Mouse (Mus musculus): ENCODE results near the gene Fpgs.

Fpgs gene

GRCm38 (mm10) chr2:32712934-32713817 lies 9.2 kb upstream of the Fpgs start, which contains the start of gene Cdk9:
Cdk9 (minus strand) TSS chr2:32713076.
- ChIA-PET CTCF (interaction anchor here (0.6 to 2.8 kb wide), 21 partner anchors 14 to 1213 kb away, joined by 3 to 12 read pairs (median 4); partner anchors contain the start of gene Tor2a (in 2 of the 4)), POLR2A (interaction anchor here (0.7 to 16.1 kb wide), 44 partner anchors 9 to 269 kb away, joined by 3 to 214 read pairs (median 4); partner anchors contain the start of genes Fpgs (in 2 of the 4), Tor2a (in 2 of the 4), Dpm2 (in 1 of the 4) and Lrsam1 (in 1 of the 4))

- ChIA-PET CTCF (interaction anchor here in 3 of 4 experiments (0.7 to 2.8 kb wide), 14 partner anchors 15 to 216 kb away, joined by 3 to 12 read pairs (median 4); partner anchors contain the start of gene Tor2a (in 2 of the 3)), POLR2A (interaction anchor here (0.7 to 16.1 kb wide), 40 partner anchors 8 to 311 kb away, joined by 3 to 214 read pairs (median 4); partner anchors contain the start of genes Fpgs (in 2 of the 4), Tor2a (in 2 of the 4), Dpm2 (in 1 of the 4) and Lrsam1 (in 1 of the 4))
Observed at GRCm38 (mm10) chr2:32712586-32712933, 8.6 kb upstream of the Fpgs start.

- POLR2A ChIA-PET = interaction anchor here (0.7 to 16.1 kb wide), 42 partner anchors 7 to 311 kb away, joined by 3 to 214 read pairs (median 4); partner anchors contain the start of genes Fpgs (in 2 of the 4), Tor2a (in 2 of the 4), Dpm2 (in 1 of the 4) and Lrsam1 (in 1 of the 4)
- CTCF ChIA-PET = interaction anchor here in 2 of 4 experiments (0.7 to 2.7 kb wide), 11 partner anchors 14 to 200 kb away, joined by 3 to 11 read pairs (median 4); partner anchors contain the start of gene Tor2a (in 2 of the 2)
Observed at GRCm38 (mm10) chr2:32712108-32712551, 8.2 kb upstream of the Fpgs start.

GRCm38 (mm10) chr2:32711301-32712056 lies 7.5 kb upstream of the Fpgs start:
- POLR2A ChIA-PET = interaction anchor here in 3 of 4 experiments (0.8 to 16.1 kb wide), 20 partner anchors 8 to 310 kb away, joined by 3 to 214 read pairs (median 5); partner anchors contain the start of gene Fpgs (in 1 of the 3)
- CTCF ChIA-PET = interaction anchor here in 2 of 4 experiments (1.0 to 2.7 kb wide), 4 partner anchors 14 to 46 kb away, joined by 3 to 11 read pairs (median 6); partner anchors contain the start of gene Tor2a (in 1 of the 2)

GRCm38 (mm10) chr2:32710425-32710824 lies 6.5 kb upstream of the Fpgs start:
- ChIA-PET CTCF (interaction anchor here in 1 of 4 experiments (1.0 kb wide), 1 partner anchor 12 kb away, joined by 3 read pairs; no protein-coding TSS in a partner anchor), POLR2A (interaction anchor here in 2 of 4 experiments (0.7 to 16.1 kb wide), 12 partner anchors 10 to 138 kb away, joined by 3 to 214 read pairs (median 22); no protein-coding TSS in a partner anchor)

- ChIA-PET POLR2A (interaction anchor here in 3 of 4 experiments (0.5 to 16.1 kb wide), 31 partner anchors 8 to 257 kb away, joined by 3 to 214 read pairs (median 6); partner anchors contain the start of genes Lrsam1 (in 1 of the 3) and Rpl12 (in 1 of the 3)), CTCF (interaction anchor here (0.7 to 2.5 kb wide), 21 partner anchors 9 to 195 kb away, joined by 3 to 23 read pairs (median 5); partner anchors contain the start of genes Tor2a (in 2 of the 4) and Pip5kl1 (in 1 of the 4))
Observed at GRCm38 (mm10) chr2:32709521-32710137, 5.7 kb upstream of the Fpgs start.

- CTCF ChIA-PET = interaction anchor here (0.6 to 2.5 kb wide), 55 partner anchors 8 to 1196 kb away, joined by 3 to 23 read pairs (median 5); partner anchors contain the start of genes Tor2a (in 3 of the 4), Cfap157 (in 1 of the 4), Dpm2 (in 1 of the 4) and Pip5kl1 (in 1 of the 4)
- POLR2A ChIA-PET = interaction anchor here (0.6 to 16.1 kb wide), 48 partner anchors 8 to 258 kb away, joined by 3 to 214 read pairs (median 4); partner anchors contain the start of genes Lrsam1 (in 2 of the 4), Rpl12 (in 2 of the 4) and Tor2a (in 2 of the 4)
Observed at GRCm38 (mm10) chr2:32708643-32709042, 4.7 kb upstream of the Fpgs start.

- ChIA-PET POLR2A (interaction anchor here in 3 of 4 experiments (0.6 to 16.1 kb wide), 19 partner anchors 8 to 254 kb away, joined by 3 to 214 read pairs (median 6); partner anchors contain the start of genes Lrsam1 (in 1 of the 3), Rpl12 (in 1 of the 3) and Tor2a (in 1 of the 3)), CTCF (interaction anchor here in 3 of 4 experiments (0.7 to 4.8 kb wide), 5 partner anchors 13 to 152 kb away, joined by 3 to 25 read pairs (median 4); no protein-coding TSS in a partner anchor)
Observed at GRCm38 (mm10) chr2:32706971-32707370, 3.0 kb upstream of the Fpgs start.

- ChIA-PET CTCF (interaction anchor here in 3 of 4 experiments (0.5 to 4.8 kb wide), 11 partner anchors 11 to 236 kb away, joined by 3 to 25 read pairs (median 3); partner anchors contain the start of gene Tor2a (in 1 of the 3)), POLR2A (interaction anchor here (0.6 to 16.1 kb wide), 39 partner anchors 7 to 802 kb away, joined by 3 to 214 read pairs (median 4); partner anchors contain the start of genes Cdk9 (in 2 of the 4), Tor2a (in 2 of the 4), Eng (in 1 of the 4) and Slc2a8 (in 1 of the 4))
Observed at GRCm38 (mm10) chr2:32705018-32705417, 1.1 kb upstream of the Fpgs start.

GRCm38 (mm10) chr2:32703046-32703445 lies 899 bp downstream of the Fpgs start:
- POLR2A ChIA-PET = interaction anchor here (0.7 to 4.2 kb wide), 29 partner anchors 9 to 258 kb away, joined by 3 to 34 read pairs (median 4); partner anchors contain the start of genes Cdk9 (in 4 of the 4), Lrsam1 (in 1 of the 4), Rpl12 (in 1 of the 4) and St6galnac4 (in 1 of the 4)
- CTCF ChIA-PET = interaction anchor here (0.8 to 4.8 kb wide), 10 partner anchors 9 to 155 kb away, joined by 3 to 25 read pairs (median 3); partner anchors contain the start of gene Tor2a (in 1 of the 4)

GRCm38 (mm10) chr2:32700966-32701743 lies 2.8 kb downstream of the Fpgs start:
- CTCF ChIA-PET = interaction anchor here in 2 of 4 experiments (1.1 to 5.1 kb wide), 6 partner anchors 8 to 133 kb away, joined by 3 to 46 read pairs (median 4); no protein-coding TSS in a partner anchor
- POLR2A ChIA-PET = interaction anchor here in 3 of 4 experiments (0.6 to 3.5 kb wide), 34 partner anchors 7 to 262 kb away, joined by 3 to 24 read pairs (median 3); partner anchors contain the start of genes 6330409D20Rik (in 1 of the 3), Cdk9 (in 1 of the 3) and Tor2a (in 1 of the 3)

GRCm38 (mm10) chr2:32699680-32700079 lies 4.3 kb downstream of the Fpgs start:
- POLR2A ChIA-PET = interaction anchor here in 3 of 4 experiments (0.6 to 3.5 kb wide), 20 partner anchors 8 to 1798 kb away, joined by 3 to 24 read pairs (median 4); partner anchors contain the start of genes 6330409D20Rik (in 1 of the 3) and Cdk9 (in 1 of the 3)

GRCm38 (mm10) chr2:32694691-32695090 lies 9.3 kb downstream of the Fpgs start:
- CTCF ChIA-PET = interaction anchor here (0.6 to 2.6 kb wide), 21 partner anchors 9 to 372 kb away, joined by 3 to 25 read pairs (median 5); partner anchors contain the start of genes Fpgs (in 2 of the 4), Cdk9 (in 1 of the 4) and Eng (in 1 of the 4)
- POLR2A ChIA-PET = interaction anchor here (0.7 to 4.1 kb wide), 24 partner anchors 9 to 158 kb away, joined by 3 to 37 read pairs (median 6); partner anchors contain the start of genes Fpgs (in 3 of the 4), Cdk9 (in 1 of the 4) and Tor2a (in 1 of the 4)

More at GRCm38 (mm10) chr2:32699680-32700079, 4.3 kb downstream of the Fpgs start:
- CTCF ChIA-PET = interaction anchor here in 2 of 4 experiments (0.7 to 5.1 kb wide), 10 partner anchors 9 to 295 kb away, joined by 3 to 46 read pairs (median 4); no protein-coding TSS in a partner anchor

- POLR2A ChIA-PET = interaction anchor here (0.5 to 4.1 kb wide), 66 partner anchors 8 to 272 kb away, joined by 3 to 37 read pairs (median 5); partner anchors contain the start of genes Fpgs (in 3 of the 4), Ptrh1 (in 2 of the 4), Tor2a (in 2 of the 4) and Ttc16 (in 2 of the 4)
- CTCF ChIA-PET = interaction anchor here (0.6 to 2.6 kb wide), 40 partner anchors 10 to 164 kb away, joined by 3 to 25 read pairs (median 4); partner anchors contain the start of genes Cdk9 (in 2 of the 4), Fpgs (in 2 of the 4), St6galnac4 (in 2 of the 4) and Eng (in 1 of the 4)
Observed at GRCm38 (mm10) chr2:32693823-32694411, 10.0 kb downstream of the Fpgs start.

All from embryonic stem cell, embryonic (primary cell).